Mouse (Mus musculus) midbrain, embryonic 10.5 days (tissue): ENCODE data around the gene D1Pas1. TPM values are rescaled to one million over a fixed set of nuclear protein-coding genes. Genes with fewer than 3 reads are reported as not detected.

Source experiments
- DNase-seq: peaks from one replicate; pipeline ENCODE4 v3.0.0-alpha.2; 2017; ENCODE audit warnings: low spot score
- H3K27ac ChIP-seq: fragments of 300-500 bp; sonication (generic); replicated peaks from 2 replicates; pipeline ENCODE4 v1.5.1; 2016; ENCODE audit warnings: mild to moderate bottlenecking
- H3K27me3 ChIP-seq: fragments of 300-500 bp; sonication (generic); 2 replicates; pipeline ENCODE4 v1.6.1; 2016; ENCODE audit warnings: low read depth, mild to moderate bottlenecking; ENCODE audit not compliant: poor library complexity, severe bottlenecking
- H3K36me3 ChIP-seq: fragments of 300-500 bp; sonication (generic); 2 replicates; pipeline ENCODE4 v1.6.1; 2016; ENCODE audit warnings: mild to moderate bottlenecking, moderate library complexity
- H3K4me1 ChIP-seq: fragments of 300-500 bp; sonication (generic); 2 replicates; pipeline ENCODE4 v1.6.1; 2016
- H3K4me3 ChIP-seq: fragments of 300-500 bp; sonication (generic); 2 replicates; pipeline ENCODE4 v1.5.1; 2016; ENCODE audit warnings: mild to moderate bottlenecking, moderate library complexity
- H3K9me3 ChIP-seq: fragments of 300-500 bp; sonication (generic); replicated peaks from 2 replicates; pipeline ENCODE4 v1.6.1; 2016; ENCODE audit warnings: mild to moderate bottlenecking
- WGBS: fragments of 180-500 bp; shearing (Covaris S2); methylation state at CpG from one replicate; pipeline ENCODE4 v1.1.7; 2016; 5-methylcytosine and 5-hydroxymethylcytosine counted together
- polyA plus RNA-seq: library from polyadenylated mRNA; unstranded; fragments of >200 nt; fragmentation: Nextera tagmentation; extraction: Ambion mirVana; gene quantifications from 2 replicates; pipeline ENCODE4 v1.2.1, GENCODE M21; 2016

D1Pas1 gene
- polyA plus RNA-seq, 1 experiment from 2014 or later: 0.15 TPM

- H3K36me3 ChIP-seq: no peaks in the 10 kb centered on the region
- no peak for DNase-seq
Measured at GRCm38 (mm10) chr1:186992113-186992512, 24.9 kb downstream of the D1Pas1 start.

DNA sequence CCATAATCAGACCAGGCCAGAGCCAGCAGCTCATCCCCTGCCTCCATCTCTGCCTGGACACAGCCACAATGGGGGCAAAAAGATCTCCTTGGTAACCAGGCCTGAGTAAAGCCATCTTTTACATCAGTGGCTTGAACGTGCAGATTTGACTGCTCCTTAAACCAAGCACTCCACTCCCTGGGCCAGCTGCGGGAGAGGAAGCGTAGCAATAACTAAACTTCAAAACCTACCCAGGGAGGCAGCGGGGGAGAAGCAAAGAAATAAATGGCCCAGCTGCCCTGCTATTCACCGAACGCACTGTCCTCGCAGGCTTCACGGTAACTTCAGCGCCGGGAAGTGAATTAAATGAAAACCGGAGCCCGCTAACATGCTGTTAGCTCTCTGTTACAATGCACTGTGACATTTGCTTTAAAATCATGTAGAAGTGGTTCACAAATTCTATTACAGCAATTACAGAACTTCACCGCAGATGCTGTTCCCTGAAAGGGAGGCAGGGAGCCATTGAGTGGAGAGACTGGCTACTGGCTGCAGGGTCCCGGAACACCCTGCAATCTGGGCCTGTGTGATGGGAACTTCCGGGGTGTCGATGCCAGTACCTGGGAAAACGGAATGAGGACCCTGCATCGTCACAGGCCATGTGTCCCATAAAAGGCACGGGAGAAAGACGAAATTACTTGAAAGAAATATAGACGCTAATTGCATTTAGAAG is 30.5 kb downstream of the D1Pas1 start:
- DNase-seq: no peak
- WGBS: 87% methylated on average over 21 of the region's 21 CpGs

More at GRCm38 (mm10) chr1:186992113-186992512, 24.9 kb downstream of the D1Pas1 start:
- WGBS: 93% methylated on average over 3 of the region's 3 CpGs
- H3K9me3 ChIP-seq: peaks cover 6% of the 10 kb centered on the region; the same call in 1 of the 2 replicates
- no peaks in the 10 kb centered on the region; the same call in 1 of the 2 replicates for H3K27me3 ChIP-seq
- H3K27ac ChIP-seq: no peak overlapping the region
- no peak overlapping the region for H3K4me3 ChIP-seq
- H3K4me1 ChIP-seq: no peaks in the 10 kb centered on the region

DNA sequence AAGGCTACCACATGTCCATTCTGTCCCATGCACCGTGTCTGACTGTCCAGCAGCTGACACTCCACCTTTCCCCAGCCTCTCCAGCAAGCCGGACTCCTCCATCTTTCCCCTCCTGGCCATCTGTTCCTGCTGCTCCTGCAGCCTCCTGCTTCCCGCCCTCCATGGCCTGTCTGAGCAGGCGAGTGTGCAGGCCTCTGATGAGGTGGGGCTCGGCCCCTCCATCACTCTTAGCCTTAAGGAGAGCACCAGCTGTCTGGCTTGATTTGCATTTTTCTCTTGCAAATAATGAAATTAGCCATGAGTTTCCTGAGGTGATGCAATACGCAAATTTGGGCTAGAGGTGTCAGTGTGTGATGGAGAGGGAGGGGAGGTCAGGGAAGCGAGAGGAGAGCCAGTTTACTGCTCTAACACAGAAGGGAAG is 36.2 kb downstream of the D1Pas1 start:
- H3K27ac ChIP-seq: peak overlapping the region; percentile 23; the same call in 1 of the 2 replicates
- 0 out of 2 replicates have a peak, but pooled peaks cover under 1% of the 10 kb centered on the region for H3K4me1 ChIP-seq
- H3K27me3 ChIP-seq: no peaks in the 10 kb centered on the region
- no peaks in the 10 kb centered on the region for H3K9me3 ChIP-seq
- 76% methylated on average over 7 of the region's 7 CpGs for WGBS
- H3K36me3 ChIP-seq: no peaks in the 10 kb centered on the region
- DNase-seq: no peak
- H3K4me3 ChIP-seq: no peak overlapping the region

More for the DNA sequence above, 30.5 kb downstream of the D1Pas1 start:
- peaks cover 7% of the 10 kb centered on the region; the same call in 1 of the 2 replicates for H3K4me1 ChIP-seq
- H3K36me3 ChIP-seq: no peaks in the 10 kb centered on the region
- peaks cover 1% of the 10 kb centered on the region; the same call in 1 of the 2 replicates for H3K9me3 ChIP-seq
- no peaks in the 10 kb centered on the region for H3K27me3 ChIP-seq
- H3K27ac ChIP-seq: peak overlapping the region; percentile 57
- H3K4me3 ChIP-seq: no peak overlapping the region

DNA sequence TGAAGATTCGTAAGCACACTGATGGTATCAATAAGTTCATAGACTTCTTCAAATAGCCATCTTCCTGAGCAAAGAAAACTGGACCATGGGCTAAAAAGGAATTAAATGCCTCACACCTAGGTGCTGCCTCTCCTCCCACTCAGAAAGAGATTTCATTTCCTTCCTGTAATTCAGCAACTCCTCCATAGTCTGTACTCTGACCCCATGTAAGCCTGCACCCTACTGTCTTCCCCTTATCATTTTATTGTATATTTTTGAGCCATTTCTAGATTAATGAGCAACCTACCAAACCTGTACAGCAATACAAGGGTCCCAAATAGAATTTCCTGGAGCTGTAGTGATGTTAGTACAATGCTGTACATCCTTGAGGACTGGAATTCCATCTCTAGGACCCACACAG is 37.1 kb downstream of the D1Pas1 start:
- Histone ChIP-seq H3K36me3 (no peaks in the 10 kb centered on the region), H3K27ac (no peak overlapping the region), H3K27me3 (no peaks in the 10 kb centered on the region), H3K4me1 (0 out of 2 replicates have a peak, but pooled peaks cover 3% of the 10 kb centered on the region), H3K9me3 (no peaks in the 10 kb centered on the region), H3K4me3 (no peak overlapping the region)
- DNase-seq: no peak
- WGBS: 85% methylated on average over 1 of the region's 1 CpGs

- no peaks in the 10 kb centered on the region for H3K27me3 ChIP-seq
- DNase-seq: no peak
- 0 out of 2 replicates have a peak, but pooled peaks cover 3% of the 10 kb centered on the region for H3K4me1 ChIP-seq
- H3K9me3 ChIP-seq: no peaks in the 10 kb centered on the region
- H3K27ac ChIP-seq: no peak overlapping the region
- WGBS: 88% methylated on average over 14 of the region's 14 CpGs
- H3K4me3 ChIP-seq: no peak overlapping the region
- H3K36me3 ChIP-seq: no peaks in the 10 kb centered on the region
Measured at GRCm38 (mm10) chr1:187006227-187006925, 39.2 kb downstream of the D1Pas1 start.

GRCm38 (mm10) chr1:187008236-187008635 is 41.0 kb downstream of the D1Pas1 start:
- H3K36me3 ChIP-seq: no peaks in the 10 kb centered on the region
- 86% methylated on average over 7 of the region's 7 CpGs for WGBS
- 0 out of 2 replicates have a peak, but pooled peaks cover 3% of the 10 kb centered on the region for H3K4me1 ChIP-seq
- H3K27ac ChIP-seq: no peak overlapping the region
- no peak overlapping the region for H3K4me3 ChIP-seq
- DNase-seq: no peak
- H3K9me3 ChIP-seq: no peaks in the 10 kb centered on the region
- no peaks in the 10 kb centered on the region for H3K27me3 ChIP-seq

DNA sequence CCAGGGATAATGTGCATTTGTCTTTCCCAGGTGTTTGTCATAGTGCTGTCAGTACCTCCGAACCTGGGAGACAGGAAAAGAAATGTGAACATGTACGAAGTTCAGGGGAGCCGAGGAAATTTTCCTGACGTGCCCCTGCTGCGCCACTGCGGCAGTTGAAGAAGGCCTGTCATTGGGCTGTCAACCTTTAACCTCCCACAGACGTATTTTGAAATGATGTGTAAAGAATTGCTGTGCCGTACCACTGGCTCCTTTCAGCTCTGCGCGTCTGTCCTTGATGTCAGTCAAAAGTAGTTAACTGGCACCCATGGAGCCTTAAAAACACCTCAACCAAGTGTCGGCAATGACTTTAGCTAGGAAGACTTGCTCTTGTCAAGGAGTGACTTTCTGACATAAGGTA is 42.9 kb downstream of the D1Pas1 start:
- Histone ChIP-seq H3K4me3 (no peak overlapping the region), H3K36me3 (no peaks in the 10 kb centered on the region), H3K9me3 (no peaks in the 10 kb centered on the region), H3K4me1 (0 out of 2 replicates have a peak, but pooled peaks cover 3% of the 10 kb centered on the region), H3K27me3 (no peaks in the 10 kb centered on the region), H3K27ac (no peak overlapping the region)
- DNase-seq: no peak
- 94% methylated on average over 11 of the region's 11 CpGs for WGBS

DNA sequence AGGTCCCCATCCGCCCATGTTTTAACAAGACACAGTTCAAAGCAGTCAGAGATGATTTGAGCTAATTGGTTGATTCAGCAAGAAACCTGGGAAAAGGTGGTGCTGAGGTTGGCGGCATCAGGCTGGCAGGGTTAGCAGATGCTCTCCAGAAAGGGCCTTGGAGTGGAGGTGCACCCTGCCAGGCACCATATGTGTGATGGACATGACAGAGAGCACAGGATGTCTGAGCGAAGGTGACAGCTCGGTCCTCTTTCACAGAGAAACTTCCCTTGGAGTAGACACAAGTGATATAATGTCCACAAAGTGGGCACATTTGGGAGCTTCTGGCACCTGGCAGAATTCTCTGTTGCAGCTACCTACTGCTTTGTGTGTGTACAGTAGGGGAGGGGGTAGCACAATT is 44.4 kb downstream of the D1Pas1 start:
- no peaks in the 10 kb centered on the region for H3K9me3 ChIP-seq
- 0 out of 2 replicates have a peak, but pooled peaks cover 7% of the 10 kb centered on the region for H3K4me1 ChIP-seq
- H3K27ac ChIP-seq: no peak overlapping the region
- DNase-seq: no peak
- no peaks in the 10 kb centered on the region for H3K36me3 ChIP-seq
- H3K27me3 ChIP-seq: no peaks in the 10 kb centered on the region
- H3K4me3 ChIP-seq: no peak overlapping the region
- 96% methylated on average over 4 of the region's 4 CpGs for WGBS

- H3K27me3 ChIP-seq: no peaks in the 10 kb centered on the region
- H3K27ac ChIP-seq: no peak overlapping the region
- peaks cover 9% of the 10 kb centered on the region for H3K4me1 ChIP-seq
- no peaks in the 10 kb centered on the region for H3K36me3 ChIP-seq
- no peaks in the 10 kb centered on the region for H3K9me3 ChIP-seq
- WGBS: 89% methylated on average over 2 of the region's 2 CpGs
- no peak overlapping the region for H3K4me3 ChIP-seq
- no peak for DNase-seq
Measured at GRCm38 (mm10) chr1:187014141-187014540, 46.9 kb downstream of the D1Pas1 start.

- Histone ChIP-seq H3K36me3 (no peaks in the 10 kb centered on the region), H3K9me3 (no peaks in the 10 kb centered on the region), H3K4me1 (peaks cover 9% of the 10 kb centered on the region), H3K27ac (no peak overlapping the region), H3K4me3 (no peak overlapping the region), H3K27me3 (no peaks in the 10 kb centered on the region)
- WGBS: 84% methylated on average over 1 of the region's 1 CpGs
- no peak for DNase-seq
Measured at GRCm38 (mm10) chr1:187015673-187016072, 48.5 kb downstream of the D1Pas1 start.

- Histone ChIP-seq H3K27me3 (no peaks in the 10 kb centered on the region), H3K36me3 (no peaks in the 10 kb centered on the region), H3K4me1 (peaks cover 9% of the 10 kb centered on the region), H3K27ac (no peak overlapping the region), H3K4me3 (no peak overlapping the region), H3K9me3 (no peaks in the 10 kb centered on the region)
- WGBS: 61% methylated on average over 4 of the region's 4 CpGs
- DNase-seq: no peak
Measured at GRCm38 (mm10) chr1:187016116-187016515, 48.9 kb downstream of the D1Pas1 start.

GRCm38 (mm10) chr1:187020011-187020410 is 52.8 kb downstream of the D1Pas1 start:
- Histone ChIP-seq H3K36me3 (no peaks in the 10 kb centered on the region), H3K4me3 (no peak overlapping the region), H3K27ac (no peak overlapping the region), H3K4me1 (peaks cover 9% of the 10 kb centered on the region), H3K27me3 (no peaks in the 10 kb centered on the region), H3K9me3 (no peaks in the 10 kb centered on the region)
- 95% methylated on average over 7 of the region's 7 CpGs for WGBS
- DNase-seq: no peak
